ENCODE assay signal across 9 mouse cellular contexts in the genomic region with DNA sequence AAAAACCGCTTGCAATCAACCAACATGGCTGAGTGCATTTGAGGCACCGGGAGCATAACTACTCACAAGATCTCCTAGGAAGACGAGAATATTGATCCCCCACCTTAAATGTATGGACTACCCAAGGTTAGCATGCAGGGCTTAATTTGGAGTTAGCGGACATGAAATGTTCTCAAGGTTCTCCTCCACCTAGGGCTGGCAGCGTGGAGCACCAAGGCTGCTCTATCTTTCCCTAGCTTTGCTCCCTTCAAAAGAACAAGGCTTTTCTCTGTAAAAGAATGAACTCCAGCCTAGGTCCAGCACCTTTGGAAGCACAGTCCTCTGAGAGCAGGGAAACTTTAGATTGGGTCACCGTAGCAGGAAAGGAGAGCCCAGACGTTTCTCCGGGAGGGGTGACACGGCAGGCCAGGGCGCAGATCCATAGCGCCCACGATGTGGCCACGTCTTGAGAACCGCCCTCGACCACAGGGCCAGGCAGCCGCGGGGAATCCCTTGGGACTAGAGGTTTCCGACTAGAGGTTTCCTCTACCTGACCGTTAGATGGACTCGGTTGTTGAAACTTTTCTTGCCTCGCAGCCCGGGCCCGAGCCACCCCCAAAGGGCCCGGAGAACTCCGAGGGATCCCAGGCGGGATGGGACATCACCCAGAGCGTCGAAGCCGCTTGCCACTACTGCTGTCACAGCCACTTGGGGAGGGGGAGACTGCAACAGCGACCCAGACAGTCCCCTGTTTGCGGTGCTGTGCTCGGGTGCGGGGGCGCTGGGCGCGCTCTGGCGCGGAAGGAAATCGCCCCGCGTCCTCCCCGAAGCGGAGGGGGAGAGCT. TPM values are rescaled to one million over a fixed set of nuclear protein-coding genes. Genes with fewer than 3 reads are reported as not detected.
A peak's percentile ranks its signal among the peaks of the same experiment; 100 is the strongest.
DNase-seq lines count a peak whose midpoint lies in the region; ATAC-seq lines count a peak whose summit lies in the region.
"Had no signal": no experiment of that assay in that cellular context is flagged by ENCODE, and none has a peak within 500 bp of the region (broad histone marks: within the 10 kb centered on the region; RNA-seq: fewer than 3 reads in every experiment).

No protein-coding gene starts in this region.

- no peaks in the 10 kb centered on the region for H3K9me3 ChIP-seq in hindbrain, embryonic 11.5 days (ENCODE audit: control insufficient read depth, low read length)
- H3K9me3 ChIP-seq in midbrain, embryonic 13.5 days = no peaks in the 10 kb centered on the region

- H3K9ac ChIP-seq in hindbrain, embryonic 11.5 days (ENCODE audit: low read depth, low read length) = peak overlapping the region; percentile 23; the same call in 1 of the 2 replicates
- H3K9ac ChIP-seq in midbrain, embryonic 13.5 days (replicated peaks) = no peak overlapping the region

- 0 out of 2 replicates have a peak overlapping the region, but pooled peaks have one; percentile 4 for H3K27ac ChIP-seq in hindbrain, embryonic 11.5 days (ENCODE audit: low read depth, low read length)
- H3K27ac ChIP-seq in midbrain, embryonic 13.5 days = no peak overlapping the region

- H3K4me3 ChIP-seq in hindbrain, embryonic 11.5 days (ENCODE audit: low read depth, low read length) = peak overlapping the region; percentile 48
- H3K4me3 ChIP-seq in midbrain, embryonic 13.5 days (replicated peaks) = peak overlapping the region; percentile 52

- peak overlapping the region; percentile 65 for H3K4me2 ChIP-seq in hindbrain, embryonic 11.5 days (replicated peaks; ENCODE audit: low read depth, low read length)
- H3K4me2 ChIP-seq in midbrain, embryonic 13.5 days (replicated peaks) = peak overlapping the region; percentile 81

- ATAC-seq in cerebellum, adult (ENCODE audit: insufficient number of reproducible peaks, low FRiP score, low TSS enrichment) = peak; percentile 36; the same call in 1 of the 2 replicates
- ATAC-seq in hindbrain, embryonic 11.5 days (ENCODE audit: low FRiP score) = peak; percentile 39
- peak; percentile 34 for ATAC-seq in midbrain, embryonic 13.5 days

- DNase-seq in cerebellum, adult 8-10 months = no peak
- DNase-seq in thymus, postnatal 4 days = peak; percentile 6
- no peak for DNase-seq in thymus, postnatal 36 days
- DNase-seq in hindbrain, embryonic 11.5 days (ENCODE audit: low spot score) = peak; percentile 74
- DNase-seq in layer of hippocampus, postnatal 10 days (ENCODE audit: low spot score in 2 of 2) = no peak
- no peak for DNase-seq in spleen, postnatal 10 days (ENCODE audit: low spot score in 2 of 2)

- peaks cover 11% of the 10 kb centered on the region for H3K4me1 ChIP-seq in hindbrain, embryonic 11.5 days (replicated peaks; ENCODE audit: control insufficient read depth, insufficient read depth, low read length)
- H3K4me1 ChIP-seq in midbrain, embryonic 13.5 days (replicated peaks) = peaks cover 27% of the 10 kb centered on the region

- H3K36me3 ChIP-seq in hindbrain, embryonic 11.5 days (ENCODE audit: control insufficient read depth, insufficient read depth, low read length) = no peaks in the 10 kb centered on the region
- no peaks in the 10 kb centered on the region for H3K36me3 ChIP-seq in midbrain, embryonic 13.5 days

- peaks cover 65% of the 10 kb centered on the region for H3K27me3 ChIP-seq in hindbrain, embryonic 11.5 days (ENCODE audit: control insufficient read depth, insufficient read depth, low read length)
- peaks cover 81% of the 10 kb centered on the region for H3K27me3 ChIP-seq in midbrain, embryonic 13.5 days

- under 1% methylated on average over 40 of the region's 43 CpGs for WGBS in hindbrain, embryonic 11.5 days
- under 1% methylated on average over 42 of the region's 43 CpGs for WGBS in midbrain, embryonic 13.5 days

RNA-seq across cellular contexts. Expression of gene Twist1, which starts 0.7 kb away (rescaled TPM):
- 23.6 and 29.4 TPM in 2 replicates for polyA plus RNA-seq in hindbrain, embryonic 11.5 days (2014; fragmentation: Nextera tagmentation; extraction: Ambion mirVana)
- 1.0 and 1.7 TPM in 2 replicates for polyA plus RNA-seq in midbrain, embryonic 13.5 days (2015; fragmentation: Nextera tagmentation; extraction: Ambion mirVana)
- total RNA-seq in layer of hippocampus, postnatal 10 days (2021) = 1 to 10 TPM in 1 of 2 experiments, under 1 TPM in 1; 0.94 to 1.7 TPM

RNA-seq across cellular contexts. Expression of gene Ferd3l, which starts 28.6 kb away (rescaled TPM):
- polyA plus RNA-seq in hindbrain, embryonic 11.5 days (2014; fragmentation: Nextera tagmentation; extraction: Ambion mirVana) = 1.5 and 2.9 TPM in 2 replicates
- 1.3 and 3.5 TPM in 2 replicates for polyA plus RNA-seq in midbrain, embryonic 13.5 days (2015; fragmentation: Nextera tagmentation; extraction: Ambion mirVana)
- not detected for total RNA-seq in layer of hippocampus, postnatal 10 days (2021)
- polyA plus RNA-seq: C2C12 had no signal

Comparison
In these comparisons a context has a peak if more than half of its experiments do, and no peak if none do; other contexts are left out.
1. DNase-seq: peak in thymus, postnatal 4 days (single experiment) and hindbrain, embryonic 11.5 days (single experiment); none in cerebellum, adult 8-10 months (single experiment), thymus, postnatal 36 days (0 of 2), layer of hippocampus, postnatal 10 days (0 of 2) and spleen, postnatal 10 days (0 of 2).
2. Peak in every context shown above with its lines, with median percentiles within 50 percentile points of each other: ATAC-seq.